In genomic region chr2:164832748-164833301, GRCm38 (mm10) we compare ENCODE assay signal across 8 mouse cellular contexts. TPM values are rescaled to one million over a fixed set of nuclear protein-coding genes. Genes with fewer than 3 reads are reported as not detected.
DNase-seq lines count a peak whose midpoint lies in the region; ATAC-seq and TF ChIP-seq lines count a peak whose summit lies in the region.

Gene Ctsa (plus strand): TSS chr2:164832873.

- H3K4me2 ChIP-seq in embryonic facial prominence, embryonic 13.5 days, result peak within 1 kb of the TSS; percentile 85
- peak within 1 kb of the TSS; percentile 99 for H3K4me2 ChIP-seq in limb, embryonic 11.5 days (ENCODE audit: low read depth, severe bottlenecking)
- H3K4me2 ChIP-seq in midbrain, embryonic 13.5 days (replicated peaks), result peak within 1 kb of the TSS; percentile 99

- WGBS in embryonic facial prominence, embryonic 13.5 days, result under 1% methylated on average over 35 of the region's 35 CpGs
- 1% methylated on average over 35 of the region's 35 CpGs for WGBS in limb, embryonic 11.5 days
- 1% methylated on average over 35 of the region's 35 CpGs for WGBS in midbrain, embryonic 13.5 days
- 1% methylated on average over 35 of the region's 35 CpGs for WGBS in small intestine, adult 2 months

- TF ChIP-seq CTCF in small intestine, adult 2 months (IDR thresholded peaks at IDR 0.05; ENCODE audit: extremely low read depth, insufficient read length, insufficient replicate concordance, low read depth, low read length), result peak; percentile 46; the same call in 1 of the 2 replicates

- peak within 1 kb of the TSS; percentile 64 for H3K4me3 ChIP-seq in embryonic facial prominence, embryonic 13.5 days
- peak within 1 kb of the TSS; percentile 67 for H3K4me3 ChIP-seq in limb, embryonic 11.5 days (ENCODE audit: low read depth, low read length)
- peak within 1 kb of the TSS; percentile 70 for H3K4me3 ChIP-seq in midbrain, embryonic 13.5 days (replicated peaks)
- peak within 1 kb of the TSS; percentile 85 for H3K4me3 ChIP-seq in small intestine, adult 2 months (ENCODE audit: low read depth, low read length)

- peak within 1 kb of the TSS; percentile 86 for H3K9ac ChIP-seq in embryonic facial prominence, embryonic 13.5 days
- peak within 1 kb of the TSS; percentile 85 for H3K9ac ChIP-seq in limb, embryonic 11.5 days (ENCODE audit: low read length)
- peak within 1 kb of the TSS; percentile 83 for H3K9ac ChIP-seq in midbrain, embryonic 13.5 days (replicated peaks)

- no peaks in the 10 kb centered on the region for H3K27me3 ChIP-seq in embryonic facial prominence, embryonic 13.5 days
- H3K27me3 ChIP-seq in limb, embryonic 11.5 days (ENCODE audit: control insufficient read depth, insufficient read depth, low read length), result no peaks in the 10 kb centered on the region
- no peaks in the 10 kb centered on the region for H3K27me3 ChIP-seq in midbrain, embryonic 13.5 days
- H3K27me3 ChIP-seq in small intestine, adult 2 months (ENCODE audit: control insufficient read depth, insufficient read depth, low read length), result no peaks in the 10 kb centered on the region

- H3K36me3 ChIP-seq in embryonic facial prominence, embryonic 13.5 days, result peaks cover 30% of the 10 kb centered on the region
- H3K36me3 ChIP-seq in limb, embryonic 11.5 days (ENCODE audit: control insufficient read depth, insufficient read depth, low read length), result peaks cover under 1% of the 10 kb centered on the region; the same call in 1 of the 2 replicates
- H3K36me3 ChIP-seq in midbrain, embryonic 13.5 days, result peaks cover 28% of the 10 kb centered on the region
- peaks cover 15% of the 10 kb centered on the region for H3K36me3 ChIP-seq in small intestine, adult 2 months (ENCODE audit: control insufficient read depth, insufficient read depth, low read length)

- peaks cover 17% of the 10 kb centered on the region for H3K4me1 ChIP-seq in embryonic facial prominence, embryonic 13.5 days
- peaks cover 8% of the 10 kb centered on the region for H3K4me1 ChIP-seq in limb, embryonic 11.5 days (ENCODE audit: control insufficient read depth, insufficient read depth, low read length)
- peaks cover 27% of the 10 kb centered on the region for H3K4me1 ChIP-seq in midbrain, embryonic 13.5 days (replicated peaks)
- peaks cover 9% of the 10 kb centered on the region for H3K4me1 ChIP-seq in small intestine, adult 2 months (ENCODE audit: control insufficient read depth, insufficient read depth, insufficient read length, low read length)

- H3K9me3 ChIP-seq in embryonic facial prominence, embryonic 13.5 days, result no peaks in the 10 kb centered on the region
- H3K9me3 ChIP-seq in limb, embryonic 11.5 days (ENCODE audit: control insufficient read depth, low read length), result no peaks in the 10 kb centered on the region
- no peaks in the 10 kb centered on the region for H3K9me3 ChIP-seq in midbrain, embryonic 13.5 days

- no peak for TF ChIP-seq POLR2A in small intestine, adult 2 months (IDR thresholded peaks at IDR 0.05; ENCODE audit: low read depth, low read length)

- peak; percentile 42 for DNase-seq in 3134 (ENCODE audit: extremely low read depth, insufficient read length, low spot score)
- peak; percentile 77 for DNase-seq in adrenal gland, postnatal 25 days
- DNase-seq in heart, adult 18-20 months, result peak; percentile 87 to 88
- peak; percentile 78 for DNase-seq in kidney, adult 18-20 months
- peak; percentile 75 for DNase-seq in limb, embryonic 11.5 days (ENCODE audit: low spot score)

- ATAC-seq in embryonic facial prominence, embryonic 13.5 days (ENCODE audit: insufficient number of reproducible peaks, insufficient read depth, low FRiP score, low TSS enrichment, low read depth), result peak; percentile 59; the same call in 1 of the 2 replicates
- peak; percentile 27 for ATAC-seq in limb, embryonic 11.5 days (ENCODE audit: insufficient number of reproducible peaks, low FRiP score, low TSS enrichment, low read depth)
- ATAC-seq in midbrain, embryonic 13.5 days, result peak; percentile 69

- H3K27ac ChIP-seq in embryonic facial prominence, embryonic 13.5 days, result peak within 1 kb of the TSS; percentile 85
- 0 out of 2 replicates have a peak within 1 kb of the TSS, but pooled peaks have one; percentile 36 for H3K27ac ChIP-seq in limb, embryonic 11.5 days (replicated peaks; ENCODE audit: low read depth, low read length)
- H3K27ac ChIP-seq in midbrain, embryonic 13.5 days, result peak within 1 kb of the TSS; percentile 74
- H3K27ac ChIP-seq in small intestine, adult 2 months (ENCODE audit: insufficient read depth, low read depth, low read length), result peak within 1 kb of the TSS; percentile 67

RNA-seq across cellular contexts. Expression of gene Ctsa, which starts in this region (rescaled TPM):
- 108 and 121 TPM in 2 replicates for total RNA-seq in adrenal gland, postnatal 25 days (2021)
- polyA plus RNA-seq in embryonic facial prominence, embryonic 13.5 days (2015; fragmentation: Nextera tagmentation; extraction: Ambion mirVana), result 129 and 139 TPM in 2 replicates
- total RNA-seq in heart, adult 18-20 months (2021), result 10 to 100 TPM; 80.8 to 98.1 TPM
- polyA plus RNA-seq in limb, embryonic 11.5 days (2014; fragmentation: Nextera tagmentation; extraction: Ambion mirVana), result 95.8 and 104 TPM in 2 replicates
- 92.0 and 94.2 TPM in 2 replicates for polyA plus RNA-seq in midbrain, embryonic 13.5 days (2015; fragmentation: Nextera tagmentation; extraction: Ambion mirVana)
- 156 and 235 TPM in 2 replicates for polyA plus RNA-seq in small intestine, adult 2 months (2012; rRNA removed)

Comparison
In these comparisons a context has a peak if more than half of its experiments do, and no peak if none do; other contexts are left out.
1. Peak in every context shown above with its lines: DNase-seq, ATAC-seq, H3K4me3 ChIP-seq and H3K27ac ChIP-seq.